Mouse (Mus musculus): Measurements from ENCODE around the gene Slco6c1.

Slco6c1 gene

DNA sequence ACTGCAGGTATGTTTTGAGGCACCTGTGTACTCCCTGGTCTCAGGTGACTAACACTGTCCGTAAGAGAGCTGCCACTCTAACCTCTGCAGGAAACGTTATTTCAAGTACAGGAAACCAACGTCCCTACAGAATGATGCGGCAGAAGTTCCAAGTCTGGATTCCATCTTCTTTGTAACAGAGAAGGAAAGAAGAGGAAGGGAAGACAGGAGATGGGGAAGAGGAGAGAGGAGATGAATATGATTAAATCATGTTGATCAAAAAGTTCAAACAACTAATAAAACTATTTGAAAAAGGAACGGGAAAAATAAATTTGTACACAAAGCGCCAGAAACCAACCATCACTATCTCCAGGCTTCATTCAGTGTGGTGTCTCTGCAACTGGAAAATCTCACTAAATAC lies at the start of gene Slco6c1:
Gene Slco6c1, minus strand, starts transcription at position 101 of the 400 bp plus-strand sequence.
- in situ Hi-C loops (cut with MboI, MseI), result no loop called here

- in situ Hi-C loops (cut with MboI, MseI), result no loop called here
Observed at GRCm38 (mm10) chr1:97038982-97039381, 89.1 kb downstream of the Slco6c1 start.

GRCm38 (mm10) chr1:97038548-97038947 lies 89.6 kb downstream of the Slco6c1 start:
- in situ Hi-C loops (cut with MboI, MseI), result no loop called here

DNA sequence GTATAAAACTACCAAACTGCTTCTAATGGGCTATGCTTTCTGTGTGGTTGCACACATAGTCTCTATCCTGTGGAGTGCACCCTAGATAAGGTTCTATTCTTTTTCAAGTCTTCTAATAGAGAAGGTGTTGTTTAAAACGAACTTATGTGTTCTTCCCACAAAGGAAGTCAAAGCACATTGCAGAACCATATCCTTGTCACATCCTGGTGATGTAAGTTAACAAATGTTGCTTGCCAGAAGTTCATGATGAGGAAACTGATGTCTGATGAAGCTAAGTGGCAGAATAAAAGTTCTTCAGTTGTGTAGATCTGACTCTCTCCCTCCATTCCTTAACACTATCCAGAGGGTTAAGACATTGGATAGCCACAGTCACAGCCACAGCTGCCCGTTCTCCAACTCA lies 90.1 kb downstream of the Slco6c1 start:
- in situ Hi-C loops (cut with MboI, MseI), result no loop called here

DNA sequence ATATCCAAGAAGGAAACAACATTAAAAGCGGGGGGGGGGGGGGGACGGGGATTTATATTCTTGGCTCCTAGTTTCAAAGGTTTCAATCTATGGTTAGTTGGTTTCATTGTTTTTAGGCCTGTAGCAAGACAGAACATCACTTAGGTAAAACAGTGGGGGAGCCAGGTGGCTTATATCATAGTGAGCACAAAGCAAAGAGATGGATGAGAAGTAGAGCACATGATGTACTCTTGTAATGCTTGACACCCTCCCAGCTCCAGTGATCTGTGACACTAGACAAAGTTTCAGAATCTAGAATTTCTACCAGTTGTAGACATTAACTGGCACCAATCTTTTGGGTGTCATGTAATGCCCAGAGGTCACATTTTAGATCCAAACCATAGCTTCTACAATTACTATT lies 106.7 kb downstream of the Slco6c1 start:
- in situ Hi-C loops (cut with MboI, MseI), result no loop called here

DNA sequence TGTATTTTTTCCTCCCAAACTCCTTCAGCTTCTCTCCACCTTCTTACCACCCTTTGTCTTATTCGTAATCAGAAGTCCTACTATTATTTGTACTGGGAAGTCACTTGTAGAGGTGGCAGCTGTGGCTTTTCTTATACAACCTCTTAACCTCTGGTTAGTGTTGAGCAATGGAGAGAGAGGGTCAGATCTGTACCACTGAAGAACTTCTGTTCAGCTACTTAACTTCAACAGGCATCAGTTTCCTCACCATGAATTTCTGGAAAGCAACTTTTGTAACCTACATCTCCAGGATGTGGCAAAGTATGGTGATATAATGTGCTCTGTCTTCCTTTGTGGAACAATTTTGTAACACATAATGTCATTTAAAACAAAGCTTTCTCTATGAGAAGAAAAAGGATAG lies 108.7 kb downstream of the Slco6c1 start:
- in situ Hi-C loops (cut with MboI, MseI), result no loop called here

GRCm38 (mm10) chr1:97018978-97019377 lies 109.1 kb downstream of the Slco6c1 start:
- in situ Hi-C loops (cut with MboI, MseI), result no loop called here

Data from T-helper 2 cell (primary cell).